Mouse (Mus musculus) kidney, postnatal 0 days (tissue): ENCODE data around the gene Fxyd7. TPM values are rescaled to one million over a fixed set of nuclear protein-coding genes. Genes with fewer than 3 reads are reported as not detected.
A peak's percentile ranks its signal among the peaks of the same experiment; 100 is the strongest.

Experiments
- ATAC-seq: fragments of 200-750 bp; cut with Nextera tagmentation; replicated peaks from 2 replicates; pipeline ENCODE4 v1.8.0; 2017; ENCODE audit warnings: low read depth, moderate number of reproducible peaks, moderate TSS enrichment, moderate library complexity; ENCODE audit not compliant: low FRiP score
- DNase-seq: peaks from one replicate; pipeline ENCODE4 v3.0.0-alpha.2; 2016; ENCODE audit warnings: low spot score
- H3K27ac ChIP-seq: fragments of 300-500 bp; sonication (generic); 2 replicates; pipeline ENCODE4 v1.5.1; 2014; ENCODE audit warnings: mild to moderate bottlenecking
- H3K27me3 ChIP-seq: fragments of 300-500 bp; sonication (generic); 2 replicates; pipeline ENCODE4 v1.6.1; 2014; ENCODE audit warnings: low read length, mixed read lengths; ENCODE audit not compliant: insufficient read depth
- H3K36me3 ChIP-seq: fragments of 300-500 bp; sonication (generic); 2 replicates; pipeline ENCODE4 v1.6.1; 2014; ENCODE audit warnings: low read length, mixed read lengths; ENCODE audit not compliant: insufficient read depth
- H3K4me1 ChIP-seq: fragments of 300-500 bp; sonication (generic); replicated peaks from 2 replicates; pipeline ENCODE4 v1.6.1; 2014; ENCODE audit warnings: antibody characterized with exemption, low read length, mixed read lengths; ENCODE audit not compliant: insufficient read depth
- H3K4me2 ChIP-seq: fragments of 300-500 bp; sonication (generic); 2 replicates; pipeline ENCODE4 v1.6.1; 2014; ENCODE audit warnings: mild to moderate bottlenecking, low read length, moderate library complexity, mixed read lengths
- H3K4me3 ChIP-seq: fragments of 300-500 bp; sonication (generic); replicated peaks from 2 replicates; pipeline ENCODE4 v1.5.1; 2014; ENCODE audit warnings: low read depth, low read length
- H3K9ac ChIP-seq: fragments of 300-500 bp; sonication (generic); 2 replicates; pipeline ENCODE4 v1.6.1; 2014; ENCODE audit warnings: low read depth, low read length
- H3K9me3 ChIP-seq: fragments of 300-500 bp; sonication (generic); replicated peaks from 2 replicates; pipeline ENCODE4 v1.6.1; 2016; ENCODE audit warnings: low read length, inconsistent platforms, mixed read lengths
- CTCF ChIP-seq: IDR thresholded peaks from 2 replicates; pipeline ENCODE4 v1.5.1; 2016; ENCODE audit warnings: antibody characterized with exemption, low read depth, mild to moderate bottlenecking, moderate library complexity
- WGBS: fragments of 180-500 bp; shearing (Covaris S2); extraction: QIAGEN DNeasy Blood & Tissue Kit; methylation state at CpG from one replicate; pipeline ENCODE4 v1.1.7; 2014; 5-methylcytosine and 5-hydroxymethylcytosine counted together
- polyA plus RNA-seq: library from polyadenylated mRNA; unstranded; fragments of >200 nt; fragmentation: Nextera tagmentation; extraction: Ambion mirVana; gene quantifications from 2 replicates; pipeline ENCODE4 v1.2.1, GENCODE M21; 2015

Gene Fxyd7
- polyA plus RNA-seq, 1 experiment from 2014 or later, result 8.5 TPM

DNA sequence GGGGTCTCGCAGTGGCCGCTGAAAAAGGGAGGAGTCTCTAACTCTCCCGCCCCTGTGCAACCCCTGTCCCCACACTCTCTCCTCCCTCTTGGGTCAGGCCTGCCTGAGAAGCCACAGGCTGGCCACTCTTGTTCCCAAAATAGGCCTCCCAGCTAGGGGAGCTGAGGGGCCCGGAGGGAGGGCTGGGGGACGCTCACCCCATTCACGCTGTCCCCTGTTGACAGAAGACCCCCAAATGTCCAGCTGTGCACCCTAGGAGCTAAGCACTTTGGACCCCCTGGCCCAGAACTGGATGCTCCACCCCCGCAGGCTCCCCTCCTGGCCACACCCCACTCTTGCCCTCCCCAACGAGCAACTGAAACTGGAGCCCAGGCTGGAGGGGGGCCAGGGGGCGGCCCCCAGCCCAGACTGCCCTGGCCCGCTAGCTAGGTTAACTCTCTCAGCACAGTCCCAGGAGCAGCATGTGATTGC, 4.1 kb upstream of the Fxyd7 start:
- Histone ChIP-seq H3K9ac (peak overlapping the region; percentile 46; the same call in 1 of the 2 replicates), H3K4me3 (peak overlapping the region; percentile 21; the same call in 1 of the 2 replicates), H3K4me2 (peak overlapping the region; percentile 46), H3K9me3 (no peaks in the 10 kb centered on the region), H3K36me3 (no peaks in the 10 kb centered on the region), H3K27me3 (peaks cover 26% of the 10 kb centered on the region), H3K4me1 (peaks cover 19% of the 10 kb centered on the region), H3K27ac (peak overlapping the region; percentile 50)
- 10% methylated on average over 10 of the region's 10 CpGs for WGBS
- DNase-seq (peak; percentile 93), ATAC-seq (peak; percentile 83)
- TF ChIP-seq CTCF, result no peak

DNA sequence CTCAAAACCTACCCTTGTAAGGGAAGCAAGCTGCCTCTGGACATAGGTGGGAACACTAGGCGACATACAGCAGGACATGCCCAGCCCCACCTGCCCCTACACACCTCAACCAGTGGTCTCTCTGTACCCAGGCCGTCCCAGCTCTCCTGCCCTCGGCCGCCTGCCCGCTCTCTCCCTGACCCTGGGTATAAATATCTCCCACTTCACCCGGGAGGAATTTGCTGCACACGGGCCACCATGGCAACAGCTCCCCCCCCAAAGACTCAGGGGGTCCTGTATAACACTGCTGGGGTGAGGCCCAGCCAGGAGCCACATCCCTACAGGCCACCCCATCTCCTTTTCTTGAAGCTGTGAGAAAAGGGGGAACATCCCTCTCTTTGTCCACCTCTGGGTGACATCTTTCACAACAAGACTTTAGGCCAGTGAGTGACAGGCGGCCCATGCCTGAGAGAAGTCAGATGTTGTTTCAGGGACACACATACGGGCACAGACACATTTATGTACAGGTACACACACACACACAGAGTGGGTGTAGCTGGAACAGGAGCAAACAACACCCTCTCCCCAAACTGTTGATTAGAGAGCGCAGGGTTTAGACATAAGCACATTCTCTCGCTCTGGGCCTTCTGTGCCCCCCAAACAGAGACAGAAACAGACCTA, 3.5 kb upstream of the Fxyd7 start:
- DNase-seq, result no peak
- WGBS, result 34% methylated on average over 11 of the region's 11 CpGs
- 0 out of 2 replicates have a peak overlapping the region, but pooled peaks have one; percentile 21 for H3K4me3 ChIP-seq
- peak overlapping the region; percentile 46; the same call in 1 of the 2 replicates for H3K9ac ChIP-seq
- no peaks in the 10 kb centered on the region for H3K9me3 ChIP-seq
- H3K27ac ChIP-seq, result peak overlapping the region; percentile 28; the same call in 1 of the 2 replicates
- peak overlapping the region; percentile 46 for H3K4me2 ChIP-seq
- peaks cover 32% of the 10 kb centered on the region for H3K27me3 ChIP-seq
- no peak for ATAC-seq
- H3K4me1 ChIP-seq, result peaks cover 19% of the 10 kb centered on the region
- no peaks in the 10 kb centered on the region for H3K36me3 ChIP-seq
- TF ChIP-seq CTCF, result no peak

GRCm38 (mm10) chr7:31053882-31054447, 2.7 kb upstream of the Fxyd7 start:
- Histone ChIP-seq H3K36me3 (no peaks in the 10 kb centered on the region), H3K9me3 (no peaks in the 10 kb centered on the region), H3K9ac (no peak overlapping the region), H3K27ac (no peak overlapping the region), H3K4me1 (peaks cover 19% of the 10 kb centered on the region), H3K27me3 (peaks cover 39% of the 10 kb centered on the region), H3K4me3 (no peak overlapping the region), H3K4me2 (no peak overlapping the region)
- no peak for DNase-seq
- ATAC-seq, result no peak
- 30% methylated on average over 10 of the region's 10 CpGs for WGBS
- TF ChIP-seq CTCF, result no peak

DNA sequence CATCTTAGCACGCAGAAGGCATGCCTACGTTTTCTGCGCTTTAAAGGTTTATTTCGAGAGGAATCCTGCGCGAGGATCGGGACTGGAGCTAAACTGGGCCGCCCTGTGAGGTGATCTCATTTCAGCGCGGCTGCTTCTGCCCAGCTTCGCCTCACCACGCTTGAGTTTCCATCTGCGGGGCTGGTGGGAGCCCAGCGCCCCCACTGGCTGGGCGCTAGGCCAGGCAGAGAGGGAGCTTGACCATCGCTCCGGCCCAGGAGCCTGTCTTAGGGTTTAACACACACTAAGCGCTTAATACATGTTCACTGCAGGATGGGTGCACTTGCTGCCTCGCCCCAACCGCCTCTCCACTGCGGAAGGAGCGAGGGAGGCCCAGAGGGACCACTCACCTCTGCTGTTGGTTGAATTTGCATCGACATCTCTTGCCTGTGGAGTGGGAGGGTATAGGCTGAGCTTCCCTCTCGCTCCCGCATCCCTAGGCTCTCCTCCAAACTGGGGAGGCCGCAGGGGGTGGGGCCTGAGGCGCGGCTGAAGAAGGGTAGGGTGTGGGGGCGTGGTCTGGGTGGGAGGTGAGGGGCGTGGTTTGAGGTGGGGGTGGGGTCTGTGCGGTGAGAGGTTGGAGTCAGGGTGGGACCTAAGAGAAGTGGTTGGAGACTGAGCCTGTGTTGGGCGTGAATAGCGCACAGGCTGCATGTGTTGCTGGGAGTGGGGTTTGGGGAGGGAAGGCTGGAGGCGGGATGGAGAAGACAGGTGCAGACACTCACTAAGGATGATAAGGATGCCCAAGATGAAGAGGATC, 1.6 kb upstream of the Fxyd7 start:
- ATAC-seq, result peak; percentile 18; the same call in 1 of the 2 replicates
- H3K36me3 ChIP-seq, result no peaks in the 10 kb centered on the region
- peak overlapping the region; percentile 41 for H3K4me2 ChIP-seq
- no peaks in the 10 kb centered on the region for H3K9me3 ChIP-seq
- WGBS, result 3% methylated on average over 33 of the region's 34 CpGs
- H3K27me3 ChIP-seq, result peaks cover 39% of the 10 kb centered on the region
- peaks cover 19% of the 10 kb centered on the region for H3K4me1 ChIP-seq
- no peak overlapping the region for H3K27ac ChIP-seq
- no peak overlapping the region for H3K9ac ChIP-seq
- H3K4me3 ChIP-seq, result 0 out of 2 replicates have a peak overlapping the region, but pooled peaks have one; percentile 14
- DNase-seq, result peak; percentile 58
- TF ChIP-seq CTCF, result peak; percentile 46; the same call in 1 of the 2 replicates

GRCm38 (mm10) chr7:31052251-31052635, 976 bp upstream of the Fxyd7 start:
- DNase-seq (no peak), ATAC-seq (no peak)
- no peak for TF ChIP-seq CTCF
- Histone ChIP-seq H3K4me3 (0 out of 2 replicates have a peak overlapping the region, but pooled peaks have one; percentile 14), H3K36me3 (no peaks in the 10 kb centered on the region), H3K9me3 (no peaks in the 10 kb centered on the region), H3K4me2 (peak overlapping the region; percentile 41), H3K27ac (no peak overlapping the region), H3K9ac (no peak overlapping the region), H3K27me3 (peaks cover 39% of the 10 kb centered on the region), H3K4me1 (peaks cover 19% of the 10 kb centered on the region)
- WGBS, result 3% methylated on average over 22 of the region's 22 CpGs

- H3K4me3 ChIP-seq, result peak overlapping the region; percentile 10; the same call in 1 of the 2 replicates
- H3K36me3 ChIP-seq, result no peaks in the 10 kb centered on the region
- peaks cover 39% of the 10 kb centered on the region for H3K27me3 ChIP-seq
- H3K27ac ChIP-seq, result no peak overlapping the region
- peak overlapping the region; percentile 41; the same call in 1 of the 2 replicates for H3K4me2 ChIP-seq
- ATAC-seq (no peak), DNase-seq (no peak)
- 6% methylated on average over 9 of the region's 9 CpGs for WGBS
- no peak overlapping the region for H3K9ac ChIP-seq
- TF ChIP-seq CTCF, result no peak
- peaks cover 19% of the 10 kb centered on the region for H3K4me1 ChIP-seq
- no peaks in the 10 kb centered on the region for H3K9me3 ChIP-seq
Measured at GRCm38 (mm10) chr7:31050921-31051320, 346 bp downstream of the Fxyd7 start.
